Mouse (Mus musculus) mouse trophoblast stem cell (cell line): ENCODE measurements around the gene Zfp523.

ENCODE experiments used
- in situ Hi-C, 2 experiments: fragments of 300-500 bp; cut with MseI, MboI; formaldehyde crosslinking; loops; 2 replicates in 1 of 2; 3 replicates in 1 of 2; pipeline ENCODE4 v1.15.1; 2025

The Zfp523 gene

DNA sequence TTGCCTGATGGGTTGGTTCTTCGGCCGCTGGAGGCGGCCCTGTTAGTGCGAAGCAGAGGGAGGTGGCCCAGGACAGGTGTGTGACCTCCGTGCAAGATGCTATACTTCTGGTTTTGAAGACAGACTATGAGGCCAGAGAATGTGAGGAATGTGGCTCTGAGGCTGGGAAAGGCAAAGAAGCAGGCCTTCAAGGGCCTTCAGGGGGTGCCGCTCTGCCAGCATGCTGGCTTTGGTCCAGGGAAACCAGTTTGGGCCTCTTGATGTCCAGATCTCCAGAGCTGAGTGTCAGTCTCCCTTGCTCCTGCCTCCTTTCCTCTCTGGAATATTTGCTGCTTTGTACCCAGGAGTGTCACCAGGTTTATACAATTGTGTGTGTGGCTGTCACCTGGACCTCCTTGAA is 65.4 kb downstream of the Zfp523 start:
- in situ Hi-C loops, result no loop called here

DNA sequence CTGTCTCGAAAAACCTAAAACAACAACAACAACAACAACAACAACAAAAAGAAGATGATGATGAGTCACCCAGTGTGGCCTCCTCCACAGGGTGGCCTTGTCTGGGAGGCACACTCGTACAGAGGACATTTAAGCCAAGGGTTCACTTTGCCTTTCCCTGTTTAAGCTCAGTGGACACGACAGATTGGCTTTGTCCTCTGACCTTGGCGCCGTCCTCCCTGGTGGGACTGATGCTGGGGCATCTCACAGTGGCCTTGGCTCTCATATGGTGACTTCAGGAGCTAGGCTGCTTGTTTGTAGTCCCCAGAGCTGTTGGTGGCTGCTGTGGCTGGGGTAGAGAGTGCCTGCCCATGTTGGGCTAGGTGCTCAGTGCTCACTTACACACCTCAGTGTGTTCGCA is 67.3 kb downstream of the Zfp523 start:
- in situ Hi-C loops, result no loop called here

DNA sequence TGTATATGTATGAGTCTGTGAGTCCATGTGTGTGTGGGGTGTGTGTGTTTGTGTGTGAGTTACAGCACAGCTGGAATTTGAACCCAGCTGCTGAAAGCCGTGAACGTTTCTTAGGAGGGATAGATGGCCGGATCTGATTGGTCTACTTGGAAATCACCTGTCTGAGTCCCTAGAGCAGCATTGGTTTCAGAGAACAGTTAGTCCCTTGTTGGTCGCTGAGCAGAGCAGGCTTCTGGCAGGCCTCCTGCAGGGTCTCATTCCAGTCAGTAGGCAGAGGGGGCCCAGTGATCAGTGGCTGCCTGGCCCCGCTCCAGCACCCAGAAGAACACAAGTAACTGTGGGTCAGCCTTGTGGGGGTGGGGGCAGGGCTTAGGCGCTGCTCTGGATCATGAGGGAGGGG is 67.8 kb downstream of the Zfp523 start:
- in situ Hi-C loops, result no loop called here

DNA sequence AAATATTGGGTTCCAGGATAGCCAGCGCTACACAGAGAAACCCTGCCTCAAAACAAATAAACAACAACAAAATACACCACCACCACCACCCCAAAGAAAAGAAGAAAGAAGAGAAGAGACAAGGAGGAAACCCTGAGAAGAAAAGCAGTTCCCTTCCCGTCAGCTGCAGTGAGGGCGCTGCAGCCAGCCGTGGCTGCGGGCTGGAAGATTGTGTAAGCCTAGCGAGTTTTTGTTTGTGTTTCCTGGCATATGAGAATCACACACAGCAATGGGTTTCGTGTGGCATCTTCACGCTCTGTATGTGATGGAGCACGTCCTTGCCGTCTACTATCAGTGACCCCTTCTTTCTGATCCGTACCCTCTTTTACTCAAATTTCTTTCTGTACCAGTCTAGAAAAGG is 69.7 kb downstream of the Zfp523 start:
- in situ Hi-C loops, result no loop called here

DNA sequence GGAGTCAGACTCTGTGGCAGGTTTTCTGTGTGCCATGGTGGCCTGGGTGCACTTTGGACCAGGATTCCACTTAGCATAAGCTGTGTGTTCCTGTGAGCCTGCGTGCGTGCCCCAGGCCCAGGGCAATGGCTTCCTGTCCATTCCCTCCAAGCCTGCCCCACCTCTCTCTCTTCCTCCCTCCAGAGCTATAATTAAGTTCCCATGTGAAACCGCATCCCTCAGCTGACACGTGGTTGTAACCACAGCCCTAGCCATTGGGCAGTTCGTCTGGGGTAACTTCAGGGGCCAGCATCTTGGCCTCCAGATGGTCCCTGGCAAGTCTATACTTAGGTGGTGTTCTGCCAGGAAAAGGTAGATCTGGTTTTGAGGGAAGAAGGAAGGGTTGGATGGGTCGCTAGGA is 70.7 kb downstream of the Zfp523 start:
- in situ Hi-C loops, result no loop called here

DNA sequence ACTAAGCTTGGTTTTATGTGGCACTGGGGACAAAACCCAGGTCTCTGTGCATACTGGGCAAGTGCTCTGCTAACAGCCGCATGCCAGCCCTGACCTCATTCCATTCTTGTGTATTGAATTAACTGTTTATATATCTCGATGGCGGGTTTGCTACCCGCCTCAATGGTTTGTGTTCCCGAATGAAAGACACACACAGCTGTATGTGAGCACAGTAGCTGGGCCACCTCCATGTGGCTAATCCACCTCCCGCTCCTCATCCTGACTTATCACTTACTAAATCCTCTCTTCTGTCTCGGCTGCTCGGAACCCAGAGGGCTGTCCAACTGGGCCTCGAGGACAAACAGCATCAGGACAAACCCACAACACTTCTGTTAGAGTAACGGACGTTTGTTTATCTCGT is 72.1 kb downstream of the Zfp523 start:
- in situ Hi-C loops, result no loop called here

DNA sequence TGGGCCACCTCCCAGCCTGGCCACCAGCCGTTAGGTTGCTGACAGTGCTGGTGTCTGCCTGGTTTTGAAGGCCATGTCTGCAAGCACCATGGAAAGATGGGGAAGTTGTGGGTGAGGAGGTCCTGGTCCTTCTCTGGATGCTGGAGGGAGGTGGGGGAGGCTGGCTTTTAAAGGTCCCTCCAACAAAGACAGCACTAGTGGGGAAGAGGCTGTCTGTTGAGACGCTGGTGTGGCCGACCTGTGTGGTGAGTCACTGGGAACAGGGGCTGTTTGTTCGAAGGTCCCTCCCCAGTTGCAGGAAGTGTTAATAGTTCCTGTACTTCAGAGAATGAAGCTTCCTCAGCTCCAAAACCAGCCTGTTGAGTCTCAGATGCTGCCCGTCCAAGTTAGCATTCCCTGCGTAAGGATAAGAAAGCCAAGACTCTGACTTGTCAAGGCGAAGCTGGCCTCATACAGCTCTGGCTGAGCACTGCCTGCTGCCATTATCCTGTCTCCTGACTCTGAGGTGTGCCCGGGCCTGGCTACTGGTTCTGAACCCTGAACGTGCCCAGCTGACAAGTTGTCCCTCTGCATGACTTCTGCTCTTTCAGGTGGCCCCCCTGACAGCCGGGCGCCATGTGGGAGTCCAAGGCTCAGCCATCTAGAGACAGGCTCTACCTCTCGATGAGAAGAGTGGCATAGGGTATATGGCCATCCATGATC is 74.8 kb downstream of the Zfp523 start:
- in situ Hi-C loops, result no loop called here

DNA sequence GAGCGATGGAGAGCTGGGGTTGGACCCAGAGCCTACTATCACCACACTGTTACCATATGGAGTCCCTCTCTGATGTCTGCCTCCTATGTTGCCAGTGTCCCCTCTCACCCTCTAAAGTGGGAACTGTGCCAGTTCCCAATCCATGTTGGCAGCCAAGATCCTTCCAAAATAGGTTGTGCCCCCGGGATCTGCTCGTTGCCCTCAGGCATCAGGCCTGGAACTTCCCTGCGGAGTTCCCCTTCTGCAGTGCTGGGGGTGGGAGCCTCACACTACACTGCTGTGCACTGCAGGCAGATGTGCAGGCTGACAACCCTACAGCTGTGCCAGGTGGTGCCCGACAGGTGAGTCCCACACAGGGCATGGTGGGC is 75.3 kb downstream of the Zfp523 start:
- in situ Hi-C loops, result no loop called here

DNA sequence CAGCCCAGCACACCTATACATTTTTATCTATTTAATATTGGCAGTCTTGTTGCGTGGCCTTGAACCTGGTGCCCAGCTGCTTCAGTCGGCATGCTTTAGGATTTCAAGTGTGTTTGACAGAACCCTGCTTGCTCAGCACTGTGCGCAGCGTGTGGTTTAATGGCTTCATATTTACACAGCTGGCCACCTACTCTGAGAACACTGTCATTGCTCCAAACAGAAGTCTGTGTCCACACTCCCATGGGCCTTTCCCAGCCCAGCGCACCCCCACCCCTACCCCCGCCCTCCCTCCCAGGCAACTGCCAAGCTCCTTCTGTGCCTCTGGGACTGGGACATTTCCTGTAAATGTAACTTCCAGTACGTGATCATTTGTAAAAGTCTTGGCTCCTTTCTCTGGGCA is 76.3 kb downstream of the Zfp523 start:
- in situ Hi-C loops, result no loop called here

DNA sequence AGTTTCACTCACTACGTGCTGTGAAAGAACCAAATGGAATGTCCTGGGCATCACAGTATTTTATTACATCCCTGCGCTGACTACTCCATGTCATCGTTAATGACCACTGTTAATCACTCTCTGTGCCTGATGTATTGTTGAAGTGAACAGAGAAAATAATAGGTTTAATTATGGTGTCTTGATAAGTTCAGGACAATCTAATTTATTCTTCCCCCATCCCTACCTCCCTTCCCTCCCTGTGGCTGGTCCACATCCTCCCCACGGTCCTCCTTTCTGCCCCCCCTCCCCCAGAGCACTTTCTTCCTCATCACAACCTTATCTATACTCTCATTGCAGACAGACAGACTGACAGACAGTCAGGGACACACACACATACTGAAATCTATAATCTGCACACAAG is 77.9 kb downstream of the Zfp523 start:
- in situ Hi-C loops, result no loop called here
